Mouse (Mus musculus) limb, embryonic 13.5 days (tissue): Measurements from ENCODE around the gene Krtap17-1. TPM values are rescaled to one million over a fixed set of nuclear protein-coding genes. Genes with fewer than 3 reads are reported as not detected.

Experiments
- ATAC-seq: fragments of 200-750 bp; cut with Nextera tagmentation; 2 replicates; pipeline ENCODE4 v1.8.0; 2017; ENCODE audit warnings: low read depth, moderate number of reproducible peaks, moderate TSS enrichment; ENCODE audit not compliant: low FRiP score
- H3K27ac ChIP-seq: fragments of 300-500 bp; sonication (generic); 2 replicates; pipeline ENCODE4 v1.5.1; 2015; ENCODE audit warnings: inconsistent platforms, mild to moderate bottlenecking, moderate library complexity
- H3K27me3 ChIP-seq: fragments of 300-500 bp; sonication (generic); 2 replicates; pipeline ENCODE4 v1.6.1; 2015; ENCODE audit warnings: mild to moderate bottlenecking, inconsistent platforms
- H3K36me3 ChIP-seq: fragments of 300-500 bp; sonication (generic); 2 replicates; pipeline ENCODE4 v1.6.1; 2015; ENCODE audit warnings: inconsistent platforms, mild to moderate bottlenecking, moderate library complexity
- H3K4me1 ChIP-seq: fragments of 300-500 bp; sonication (generic); 2 replicates; pipeline ENCODE4 v1.6.1; 2015; ENCODE audit warnings: inconsistent platforms
- H3K4me2 ChIP-seq: fragments of 300-500 bp; sonication (generic); replicated peaks from 2 replicates; pipeline ENCODE4 v1.6.1; 2015; ENCODE audit warnings: inconsistent platforms, mild to moderate bottlenecking, moderate library complexity
- H3K4me3 ChIP-seq: fragments of 300-500 bp; sonication (generic); 2 replicates; pipeline ENCODE4 v1.5.1; 2015; ENCODE audit warnings: moderate library complexity, mild to moderate bottlenecking, inconsistent platforms
- H3K9ac ChIP-seq: fragments of 300-500 bp; sonication (generic); 2 replicates; pipeline ENCODE4 v1.6.1; 2015; ENCODE audit warnings: mild to moderate bottlenecking, inconsistent platforms
- H3K9me3 ChIP-seq: fragments of 300-500 bp; sonication (generic); 2 replicates; pipeline ENCODE4 v1.6.1; 2016; ENCODE audit warnings: inconsistent platforms
- WGBS: fragments of 180-500 bp; shearing (Covaris S2); methylation state at CpG from one replicate; pipeline ENCODE4 v1.1.7; 2015; 5-methylcytosine and 5-hydroxymethylcytosine counted together
- polyA plus RNA-seq: library from polyadenylated mRNA; unstranded; fragments of >200 nt; fragmentation: Nextera tagmentation; extraction: Ambion mirVana; gene quantifications from 2 replicates; pipeline ENCODE4 v1.2.1, GENCODE M21; 2015

Gene Krtap17-1
- polyA plus RNA-seq, 1 experiment from 2014 or later: 0.66 TPM

DNA sequence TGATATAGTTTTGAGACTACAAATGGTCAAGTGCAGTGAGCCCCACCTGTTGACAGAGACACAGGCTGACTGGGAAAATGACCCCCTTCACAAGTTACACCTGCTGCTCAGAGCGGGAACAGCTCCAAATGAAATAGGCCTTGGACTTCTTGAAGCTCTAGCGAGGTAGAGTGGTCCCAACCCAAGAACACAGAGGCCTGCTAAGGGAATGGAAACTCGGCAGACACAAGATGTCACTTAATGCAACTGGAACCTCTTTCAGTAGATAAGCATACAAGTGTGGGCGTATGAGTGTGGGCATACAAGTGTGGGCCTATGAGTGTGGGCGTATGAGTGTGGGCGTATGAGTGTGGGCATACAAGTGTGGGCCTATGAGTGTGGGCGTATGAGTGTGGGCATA lies 5.3 kb upstream of the Krtap17-1 start:
- Histone ChIP-seq H3K4me3 (no peak overlapping the region), H3K27me3 (peaks cover 16% of the 10 kb centered on the region), H3K4me2 (no peak overlapping the region), H3K36me3 (no peaks in the 10 kb centered on the region), H3K4me1 (peaks cover 2% of the 10 kb centered on the region), H3K9me3 (peaks cover 5% of the 10 kb centered on the region; the same call in 1 of the 2 replicates), H3K27ac (no peak overlapping the region), H3K9ac (no peak overlapping the region)
- ATAC-seq: no peak
- 95% methylated on average over 7 of the region's 7 CpGs for WGBS

DNA sequence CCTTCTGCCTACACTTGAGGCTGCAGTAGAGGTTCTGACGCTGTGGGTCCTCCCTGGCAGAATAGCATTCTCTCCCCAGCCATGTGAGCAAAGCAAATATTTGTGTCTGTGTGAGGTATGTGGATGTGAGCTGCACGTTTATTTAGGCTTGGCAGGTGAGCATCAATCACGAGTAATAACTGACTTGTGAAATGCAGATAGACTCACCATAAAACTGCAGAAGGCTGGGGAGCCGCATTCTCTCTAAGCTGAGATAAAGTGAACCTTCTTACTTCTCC lies 529 bp upstream of the Krtap17-1 start:
- Histone ChIP-seq H3K4me3 (no peak overlapping the region), H3K36me3 (no peaks in the 10 kb centered on the region), H3K4me1 (peaks cover 11% of the 10 kb centered on the region), H3K27me3 (peaks cover 32% of the 10 kb centered on the region), H3K4me2 (peak overlapping the region; percentile 53; the same call in 1 of the 2 replicates), H3K27ac (no peak overlapping the region), H3K9ac (no peak overlapping the region), H3K9me3 (no peaks in the 10 kb centered on the region)
- 51% methylated on average over 4 of the region's 4 CpGs for WGBS
- ATAC-seq: no peak

DNA sequence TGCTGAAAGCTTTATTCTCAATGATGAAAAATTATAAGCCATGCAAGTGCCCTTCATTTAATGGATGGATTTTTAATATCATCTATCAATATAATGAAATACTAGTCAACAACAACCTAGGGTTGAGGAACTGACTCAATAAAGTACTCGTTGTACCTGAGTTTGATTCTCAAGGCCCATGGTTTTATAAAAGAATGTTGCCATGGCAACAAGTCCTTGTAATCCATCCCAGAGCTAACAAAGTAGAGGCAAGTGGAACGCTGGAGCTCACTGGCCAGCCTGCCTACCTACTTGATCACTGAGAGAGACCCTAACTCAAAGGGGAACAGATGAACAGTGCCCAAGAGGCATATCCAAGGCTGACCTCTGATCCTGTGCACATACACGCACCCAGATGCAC lies 3.2 kb downstream of the Krtap17-1 start:
- Histone ChIP-seq H3K9me3 (no peaks in the 10 kb centered on the region), H3K27me3 (peaks cover 29% of the 10 kb centered on the region), H3K27ac (no peak overlapping the region), H3K4me3 (no peak overlapping the region), H3K36me3 (no peaks in the 10 kb centered on the region), H3K4me1 (peaks cover 11% of the 10 kb centered on the region), H3K4me2 (no peak overlapping the region), H3K9ac (no peak overlapping the region)
- ATAC-seq: no peak
- 75% methylated on average over 3 of the region's 3 CpGs for WGBS

DNA sequence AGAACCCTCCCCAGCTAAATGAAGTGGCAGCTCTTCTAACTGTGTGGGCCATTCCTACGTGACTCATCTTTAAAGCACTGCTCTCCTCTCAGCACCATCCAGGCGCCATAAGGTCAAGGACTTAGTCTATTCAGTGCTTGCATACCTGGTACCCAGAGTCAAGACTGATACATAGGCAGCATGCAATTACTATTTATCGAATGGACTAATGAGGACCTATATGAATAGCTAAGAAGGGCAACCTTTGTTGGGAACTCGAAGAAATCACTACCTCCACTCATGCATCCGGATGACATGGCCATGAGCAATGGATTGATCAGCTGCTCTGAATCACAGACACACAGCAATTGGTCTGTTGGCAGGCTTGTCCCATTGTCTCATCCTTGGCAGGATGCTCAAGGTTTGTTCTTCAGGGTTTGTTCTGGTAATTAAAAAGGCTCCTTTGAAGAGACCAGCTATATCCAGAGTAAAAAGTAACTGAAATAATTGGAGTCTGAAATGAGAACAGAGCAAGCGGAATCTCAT lies 3.9 kb downstream of the Krtap17-1 start:
- no peak overlapping the region for H3K27ac ChIP-seq
- peaks cover 11% of the 10 kb centered on the region for H3K4me1 ChIP-seq
- ATAC-seq: no peak
- WGBS: 86% methylated on average over 6 of the region's 6 CpGs
- no peaks in the 10 kb centered on the region for H3K36me3 ChIP-seq
- H3K9me3 ChIP-seq: no peaks in the 10 kb centered on the region
- H3K9ac ChIP-seq: no peak overlapping the region
- H3K4me3 ChIP-seq: no peak overlapping the region
- no peak overlapping the region for H3K4me2 ChIP-seq
- H3K27me3 ChIP-seq: peaks cover 23% of the 10 kb centered on the region

DNA sequence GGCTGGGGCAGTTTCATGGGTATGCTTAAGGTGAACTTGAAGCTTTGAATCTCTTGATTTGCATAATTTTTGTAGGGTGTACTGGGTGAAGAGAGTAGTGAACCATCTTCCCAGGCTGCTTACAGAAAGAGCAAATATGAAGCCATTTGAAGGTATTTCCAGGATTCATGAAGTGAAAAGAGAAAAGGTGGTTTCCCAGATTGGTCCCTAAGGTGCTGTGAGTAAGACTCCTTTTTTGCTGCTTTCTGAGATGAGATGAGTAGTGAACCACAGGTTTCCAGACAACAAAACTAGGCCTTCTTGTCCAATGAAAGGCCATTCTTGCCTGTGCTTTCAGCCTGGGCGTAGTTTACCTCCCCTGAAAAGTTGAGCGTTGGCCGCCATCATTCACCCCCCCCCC lies 5.3 kb downstream of the Krtap17-1 start:
- Histone ChIP-seq H3K9ac (no peak overlapping the region), H3K4me3 (no peak overlapping the region), H3K27me3 (peaks cover 15% of the 10 kb centered on the region), H3K4me2 (no peak overlapping the region), H3K4me1 (peaks cover 3% of the 10 kb centered on the region), H3K36me3 (no peaks in the 10 kb centered on the region), H3K27ac (no peak overlapping the region), H3K9me3 (no peaks in the 10 kb centered on the region)
- WGBS: 91% methylated on average over 3 of the region's 3 CpGs
- ATAC-seq: no peak

DNA sequence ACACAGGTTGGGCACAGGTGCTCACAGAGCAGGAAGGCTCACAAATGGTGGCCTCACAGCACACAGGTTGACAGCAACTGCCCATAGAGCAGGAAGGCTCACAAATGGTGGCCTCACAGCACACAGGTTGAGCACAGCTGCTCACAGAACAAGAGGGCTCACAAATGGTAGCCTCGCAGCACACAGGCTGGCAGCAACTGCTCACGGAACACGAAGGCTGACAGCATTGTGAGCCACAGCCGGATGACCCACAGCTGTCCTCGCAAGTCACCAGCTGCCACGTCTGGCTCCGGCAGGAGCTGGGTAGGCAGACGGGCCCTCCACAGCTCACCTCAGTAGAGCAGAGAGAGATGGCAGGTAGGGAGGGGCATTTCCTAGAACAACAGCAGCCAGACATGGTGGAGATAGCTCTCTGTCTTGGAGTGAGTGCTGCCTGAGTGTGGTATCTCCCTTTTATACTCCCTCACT lies 7.6 kb downstream of the Krtap17-1 start, which contains the start of gene Krtap16-1:
Gene Krtap16-1, minus strand, starts transcription at position 418 of the 468 bp plus-strand sequence.
- Histone ChIP-seq H3K4me3 (no peak within 1 kb of the TSS), H3K36me3 (no peaks in the 10 kb centered on the region), H3K9me3 (no peaks in the 10 kb centered on the region), H3K27me3 (peaks cover 5% of the 10 kb centered on the region; the same call in 1 of the 2 replicates), H3K4me1 (no peaks in the 10 kb centered on the region), H3K4me2 (no peak within 1 kb of the TSS), H3K27ac (no peak within 1 kb of the TSS), H3K9ac (no peak within 1 kb of the TSS)
- ATAC-seq: peak; percentile 19; the same call in 1 of the 2 replicates
- 77% methylated on average over 8 of the region's 8 CpGs for WGBS

DNA sequence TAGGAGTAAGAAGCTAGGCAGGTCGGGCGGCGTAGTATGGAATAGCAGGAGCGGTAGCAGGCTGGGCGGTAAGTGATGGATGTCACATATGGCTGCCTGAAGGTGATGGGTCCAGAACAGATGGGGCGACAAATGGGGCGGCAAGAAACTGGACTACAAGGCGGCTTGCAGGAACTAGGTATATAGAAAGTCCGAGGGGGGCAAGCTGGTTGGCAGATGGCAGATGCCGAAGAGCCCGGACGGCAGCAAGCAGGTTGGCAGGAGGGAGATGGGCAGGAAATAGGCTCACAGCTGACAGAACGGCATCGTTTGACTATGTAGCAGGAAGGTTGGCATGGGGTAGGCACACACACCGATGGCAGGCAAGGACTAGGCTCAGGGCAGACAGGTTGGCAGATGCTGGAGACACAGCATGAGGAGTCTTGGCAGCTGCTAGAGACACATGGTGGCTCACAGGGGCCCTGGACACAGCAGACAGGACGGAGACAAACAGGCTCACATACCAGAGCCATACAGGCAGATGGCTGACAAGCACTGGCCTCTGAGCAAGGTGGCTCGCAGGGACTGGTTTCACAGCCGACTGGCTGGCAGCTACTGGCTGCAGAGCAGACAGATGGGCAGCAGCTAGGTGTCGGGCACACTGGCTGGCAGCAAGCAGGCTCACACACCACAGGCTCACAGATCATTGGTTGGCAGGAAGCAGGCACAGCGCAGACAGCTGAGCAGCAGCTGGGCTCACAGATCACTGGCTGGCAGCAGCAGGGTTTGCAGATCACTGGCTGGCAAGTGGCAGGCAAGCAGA lies 8.3 kb downstream of the Krtap17-1 start:
- Histone ChIP-seq H3K9me3 (no peaks in the 10 kb centered on the region), H3K4me3 (no peak overlapping the region), H3K36me3 (no peaks in the 10 kb centered on the region), H3K4me1 (no peaks in the 10 kb centered on the region), H3K27me3 (peaks cover 5% of the 10 kb centered on the region; the same call in 1 of the 2 replicates), H3K4me2 (no peak overlapping the region), H3K9ac (no peak overlapping the region), H3K27ac (no peak overlapping the region)
- WGBS: 81% methylated on average over 20 of the region's 20 CpGs
- ATAC-seq: no peak

DNA sequence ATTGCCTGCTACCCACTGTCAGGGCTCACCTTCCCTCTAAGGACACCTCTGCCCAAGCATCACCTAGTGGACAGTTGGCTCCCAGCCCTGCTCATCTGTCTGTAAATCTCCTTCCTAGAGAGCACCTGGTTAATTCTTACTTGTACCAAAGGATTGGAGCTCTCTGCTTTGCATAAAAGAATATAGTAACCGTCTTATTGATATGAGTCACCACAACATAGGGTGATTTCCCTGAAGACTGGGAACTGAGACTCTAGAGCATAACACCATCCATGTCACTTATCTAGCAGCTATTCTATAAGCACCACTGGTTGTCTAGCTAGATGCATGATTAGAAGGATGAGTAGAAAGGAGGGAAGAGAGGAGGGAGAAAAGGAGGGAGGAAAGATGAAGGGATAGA lies 10.4 kb downstream of the Krtap17-1 start:
- no peak for ATAC-seq
- no peak overlapping the region for H3K4me2 ChIP-seq
- H3K27ac ChIP-seq: no peak overlapping the region
- no peaks in the 10 kb centered on the region for H3K36me3 ChIP-seq
- no peaks in the 10 kb centered on the region for H3K9me3 ChIP-seq
- no peak overlapping the region for H3K4me3 ChIP-seq
- H3K27me3 ChIP-seq: peaks cover 5% of the 10 kb centered on the region; the same call in 1 of the 2 replicates
- 85% methylated on average over 1 of the region's 1 CpGs for WGBS
- no peaks in the 10 kb centered on the region for H3K4me1 ChIP-seq
- H3K9ac ChIP-seq: no peak overlapping the region

DNA sequence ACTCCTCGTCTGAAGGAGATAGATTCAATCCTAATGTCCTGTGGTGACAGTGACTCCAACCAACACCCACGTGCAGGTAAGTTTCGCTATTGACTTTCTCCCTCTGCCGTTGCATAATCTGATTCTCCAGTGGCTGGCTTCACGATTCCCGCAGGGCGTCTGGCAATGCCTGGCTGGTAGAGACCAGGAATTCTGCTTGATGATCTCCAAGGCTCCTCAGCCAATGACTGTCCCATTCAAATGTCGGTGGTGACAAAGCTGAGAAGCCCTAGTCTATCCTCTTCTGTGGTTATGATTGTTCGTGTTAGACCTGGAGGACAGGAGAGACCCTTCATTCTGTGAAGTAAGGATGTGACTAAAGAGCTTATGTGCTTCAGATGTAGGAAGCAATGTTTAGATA lies 11.1 kb downstream of the Krtap17-1 start:
- ATAC-seq: no peak
- WGBS: 85% methylated on average over 9 of the region's 9 CpGs

DNA sequence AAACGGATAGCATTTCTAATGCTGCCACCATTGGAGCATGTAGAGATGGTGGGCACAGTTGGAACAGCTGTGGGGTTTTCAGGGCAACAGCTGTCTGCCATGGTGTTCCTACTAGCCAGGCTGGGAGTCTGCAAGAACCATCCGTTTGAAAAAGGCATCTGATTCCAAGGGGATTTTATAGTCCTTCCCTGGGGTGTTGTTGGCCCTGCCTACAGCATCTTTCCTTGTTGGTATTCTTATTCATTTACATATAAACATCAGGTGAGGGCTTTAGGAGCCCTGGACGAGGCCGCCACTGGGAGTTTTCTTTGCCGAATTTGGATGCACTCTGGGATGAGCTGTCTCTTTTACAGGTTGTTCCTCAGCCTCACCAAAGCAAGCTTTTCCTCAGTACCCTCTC lies 14.8 kb downstream of the Krtap17-1 start, which contains the start of gene Krtap29-1:
Gene Krtap29-1, minus strand, starts transcription at position 101 of the 400 bp plus-strand sequence.
- Histone ChIP-seq H3K4me2 (no peak within 1 kb of the TSS), H3K27me3 (no peaks in the 10 kb centered on the region), H3K9me3 (no peaks in the 10 kb centered on the region), H3K4me3 (no peak within 1 kb of the TSS), H3K4me1 (no peaks in the 10 kb centered on the region), H3K9ac (no peak within 1 kb of the TSS), H3K36me3 (no peaks in the 10 kb centered on the region), H3K27ac (no peak within 1 kb of the TSS)
- ATAC-seq: no peak
- WGBS: 68% methylated on average over 5 of the region's 5 CpGs

More for the DNA sequence above, 11.1 kb downstream of the Krtap17-1 start:
- Histone ChIP-seq H3K27ac (no peak overlapping the region), H3K4me3 (no peak overlapping the region), H3K9me3 (no peaks in the 10 kb centered on the region), H3K4me2 (no peak overlapping the region), H3K36me3 (no peaks in the 10 kb centered on the region), H3K27me3 (peaks cover 5% of the 10 kb centered on the region; the same call in 1 of the 2 replicates), H3K4me1 (no peaks in the 10 kb centered on the region), H3K9ac (no peak overlapping the region)

DNA sequence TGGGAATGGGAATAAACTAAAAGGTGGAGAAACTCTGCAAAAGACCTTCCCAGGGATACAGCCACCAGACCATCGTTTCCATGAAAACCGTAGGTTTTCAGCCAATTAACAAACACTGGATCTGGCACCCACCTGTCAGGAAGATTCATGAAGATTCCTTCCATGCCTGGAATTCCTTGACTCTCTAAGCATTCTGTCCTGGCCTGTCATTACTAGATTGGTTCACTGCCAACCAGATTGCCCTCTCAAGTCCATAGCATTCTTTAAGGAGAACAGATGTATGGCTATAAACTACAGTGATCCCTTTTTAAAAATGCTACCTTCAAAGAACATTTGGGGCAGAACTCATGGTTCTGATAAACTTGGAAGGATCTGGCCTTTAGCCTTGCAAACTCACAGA lies 27.8 kb downstream of the Krtap17-1 start:
- no peak for ATAC-seq
- no peaks in the 10 kb centered on the region for H3K36me3 ChIP-seq
- H3K27me3 ChIP-seq: no peaks in the 10 kb centered on the region
- no peak overlapping the region for H3K4me2 ChIP-seq
- H3K9ac ChIP-seq: no peak overlapping the region
- H3K9me3 ChIP-seq: no peaks in the 10 kb centered on the region
- H3K4me3 ChIP-seq: no peak overlapping the region
- H3K4me1 ChIP-seq: no peaks in the 10 kb centered on the region
- H3K27ac ChIP-seq: no peak overlapping the region
- WGBS: 2% methylated on average over 2 of the region's 2 CpGs

DNA sequence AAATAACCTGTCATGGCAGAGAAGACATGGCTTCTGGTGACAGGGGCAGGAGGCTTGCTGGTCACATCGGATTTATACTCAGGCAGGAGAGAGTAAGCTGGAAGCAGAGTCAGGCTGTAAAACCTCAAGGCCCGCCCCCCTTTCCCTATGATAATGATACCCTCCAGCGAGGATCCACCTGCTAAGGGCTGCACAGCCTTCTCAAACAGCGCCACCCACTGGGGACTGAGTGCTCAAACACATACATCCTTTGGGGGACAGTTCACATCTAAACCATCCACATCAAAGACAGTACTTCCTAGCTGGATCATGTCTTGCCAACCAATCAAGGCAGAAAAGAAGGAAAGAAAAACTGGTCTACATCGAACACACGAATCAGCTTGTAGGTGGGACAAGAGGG lies 29.6 kb downstream of the Krtap17-1 start:
- no peak for ATAC-seq
- 46% methylated on average over 6 of the region's 6 CpGs for WGBS
- H3K9me3 ChIP-seq: no peaks in the 10 kb centered on the region
- no peaks in the 10 kb centered on the region for H3K36me3 ChIP-seq
- H3K4me1 ChIP-seq: no peaks in the 10 kb centered on the region
- H3K4me3 ChIP-seq: no peak overlapping the region
- H3K9ac ChIP-seq: no peak overlapping the region
- H3K4me2 ChIP-seq: no peak overlapping the region
- H3K27me3 ChIP-seq: no peaks in the 10 kb centered on the region
- H3K27ac ChIP-seq: no peak overlapping the region
